Mouse (Mus musculus) embryonic facial prominence, embryonic 10.5 days (tissue): Measurements from ENCODE around the gene Ace3. TPM values are rescaled to one million over a fixed set of nuclear protein-coding genes. Genes with fewer than 3 reads are reported as not detected.

Source experiments
- DNase-seq: peaks from one replicate; pipeline ENCODE4 v3.0.0-alpha.2; 2017; ENCODE audit warnings: low spot score
- H3K27ac ChIP-seq: fragments of 300-500 bp; sonication (generic); replicated peaks from 2 replicates; pipeline ENCODE4 v1.5.1; 2016; ENCODE audit warnings: mild to moderate bottlenecking
- H3K27me3 ChIP-seq: fragments of 300-500 bp; sonication (generic); replicated peaks from 2 replicates; pipeline ENCODE4 v1.6.1; 2016; ENCODE audit warnings: low read depth, mild to moderate bottlenecking; ENCODE audit not compliant: poor library complexity, severe bottlenecking
- H3K36me3 ChIP-seq: fragments of 300-500 bp; sonication (generic); replicated peaks from 2 replicates; pipeline ENCODE4 v1.6.1; 2016; ENCODE audit warnings: mild to moderate bottlenecking, moderate library complexity
- H3K4me1 ChIP-seq: fragments of 300-500 bp; sonication (generic); 2 replicates; pipeline ENCODE4 v1.6.1; 2016
- H3K4me3 ChIP-seq: fragments of 300-500 bp; sonication (generic); 2 replicates; pipeline ENCODE4 v1.5.1; 2016; ENCODE audit warnings: mild to moderate bottlenecking, moderate library complexity
- H3K9me3 ChIP-seq: fragments of 300-500 bp; sonication (generic); 2 replicates; pipeline ENCODE4 v1.6.1; 2016; ENCODE audit warnings: mild to moderate bottlenecking
- WGBS: fragments of 180-500 bp; shearing (Covaris S2); methylation state at CpG from one replicate; pipeline ENCODE4 v1.1.7; 2016; 5-methylcytosine and 5-hydroxymethylcytosine counted together
- polyA plus RNA-seq: library from polyadenylated mRNA; unstranded; fragments of >200 nt; fragmentation: Nextera tagmentation; extraction: Ambion mirVana; gene quantifications from 2 replicates; pipeline ENCODE4 v1.2.1, GENCODE M21; 2016

Ace3 gene
- polyA plus RNA-seq, 1 experiment from 2014 or later: not detected

DNA sequence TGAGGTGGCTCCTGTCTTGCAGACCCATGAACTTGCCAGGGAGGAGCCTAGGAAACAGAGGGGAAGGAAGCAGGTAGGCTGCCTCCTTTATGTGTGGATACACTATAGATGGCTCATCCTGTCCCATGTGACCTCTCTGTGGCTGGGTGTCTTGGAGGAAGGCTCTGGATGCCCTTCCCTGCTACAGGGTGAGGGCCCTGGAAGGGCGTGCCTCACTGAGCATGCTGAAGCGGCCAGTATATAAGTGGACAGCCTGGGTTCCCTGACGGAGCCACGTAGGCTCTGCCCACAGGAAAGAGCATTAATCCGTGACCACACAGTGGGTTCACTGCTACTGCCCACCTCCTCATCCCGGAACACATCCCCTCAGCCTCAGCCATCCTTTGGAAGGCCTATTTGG is 5.0 kb upstream of the Ace3 start:
- H3K4me3 ChIP-seq: no peak overlapping the region
- no peak overlapping the region for H3K27ac ChIP-seq
- H3K27me3 ChIP-seq: no peaks in the 10 kb centered on the region
- no peaks in the 10 kb centered on the region for H3K36me3 ChIP-seq
- peaks cover 9% of the 10 kb centered on the region; the same call in 1 of the 2 replicates for H3K4me1 ChIP-seq
- WGBS: 80% methylated on average over 6 of the region's 6 CpGs
- no peaks in the 10 kb centered on the region for H3K9me3 ChIP-seq
- DNase-seq: no peak

GRCm38 (mm10) chr11:105990231-105990630 is 4.2 kb upstream of the Ace3 start:
- WGBS: 79% methylated on average over 2 of the region's 2 CpGs
- DNase-seq: no peak
- H3K36me3 ChIP-seq: no peaks in the 10 kb centered on the region
- no peak overlapping the region for H3K4me3 ChIP-seq
- H3K27me3 ChIP-seq: no peaks in the 10 kb centered on the region
- H3K27ac ChIP-seq: no peak overlapping the region
- H3K4me1 ChIP-seq: peaks cover 9% of the 10 kb centered on the region; the same call in 1 of the 2 replicates
- H3K9me3 ChIP-seq: no peaks in the 10 kb centered on the region

- Histone ChIP-seq H3K4me1 (no peaks in the 10 kb centered on the region), H3K36me3 (no peaks in the 10 kb centered on the region), H3K4me3 (no peak overlapping the region), H3K9me3 (no peaks in the 10 kb centered on the region), H3K27ac (no peak overlapping the region), H3K27me3 (no peaks in the 10 kb centered on the region)
- DNase-seq: no peak
- 88% methylated on average over 6 of the region's 6 CpGs for WGBS
Observed at GRCm38 (mm10) chr11:106000062-106000461, 5.6 kb downstream of the Ace3 start.

GRCm38 (mm10) chr11:106001718-106002117 is 7.2 kb downstream of the Ace3 start:
- Histone ChIP-seq H3K4me1 (no peaks in the 10 kb centered on the region), H3K36me3 (no peaks in the 10 kb centered on the region), H3K9me3 (no peaks in the 10 kb centered on the region), H3K27ac (no peak overlapping the region), H3K27me3 (no peaks in the 10 kb centered on the region), H3K4me3 (no peak overlapping the region)
- 55% methylated on average over 4 of the region's 4 CpGs for WGBS
- DNase-seq: no peak

DNA sequence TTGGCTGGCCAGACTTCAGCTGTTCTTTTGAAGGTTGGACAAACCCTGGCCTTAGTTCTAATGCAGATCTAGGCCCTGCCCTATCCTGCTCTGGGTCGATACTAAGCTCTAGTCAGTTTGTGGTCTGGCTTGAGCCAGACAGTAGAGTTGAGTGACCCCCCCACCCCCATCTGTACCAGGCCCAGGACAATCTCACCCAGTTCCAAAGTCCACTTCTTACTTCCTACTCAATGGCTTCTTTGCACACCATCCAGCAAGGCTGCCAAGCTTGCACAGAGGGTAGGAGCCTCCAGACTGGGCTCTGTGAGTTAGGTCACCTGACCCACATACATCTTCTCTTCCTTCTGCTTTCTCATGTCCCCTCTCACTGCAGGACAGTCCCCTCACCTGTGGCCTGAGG is 10.1 kb downstream of the Ace3 start:
- Histone ChIP-seq H3K4me3 (no peak overlapping the region), H3K36me3 (no peaks in the 10 kb centered on the region), H3K9me3 (no peaks in the 10 kb centered on the region), H3K4me1 (peaks cover 5% of the 10 kb centered on the region), H3K27ac (no peak overlapping the region), H3K27me3 (peaks cover 18% of the 10 kb centered on the region)
- WGBS: 78% methylated on average over 1 of the region's 1 CpGs
- no peak for DNase-seq

GRCm38 (mm10) chr11:106005970-106006369 is 11.5 kb downstream of the Ace3 start:
- WGBS: 68% methylated on average over 5 of the region's 5 CpGs
- Histone ChIP-seq H3K27me3 (peaks cover 24% of the 10 kb centered on the region), H3K4me3 (no peak overlapping the region), H3K36me3 (no peaks in the 10 kb centered on the region), H3K4me1 (peaks cover 5% of the 10 kb centered on the region), H3K9me3 (no peaks in the 10 kb centered on the region), H3K27ac (no peak overlapping the region)
- DNase-seq: no peak

DNA sequence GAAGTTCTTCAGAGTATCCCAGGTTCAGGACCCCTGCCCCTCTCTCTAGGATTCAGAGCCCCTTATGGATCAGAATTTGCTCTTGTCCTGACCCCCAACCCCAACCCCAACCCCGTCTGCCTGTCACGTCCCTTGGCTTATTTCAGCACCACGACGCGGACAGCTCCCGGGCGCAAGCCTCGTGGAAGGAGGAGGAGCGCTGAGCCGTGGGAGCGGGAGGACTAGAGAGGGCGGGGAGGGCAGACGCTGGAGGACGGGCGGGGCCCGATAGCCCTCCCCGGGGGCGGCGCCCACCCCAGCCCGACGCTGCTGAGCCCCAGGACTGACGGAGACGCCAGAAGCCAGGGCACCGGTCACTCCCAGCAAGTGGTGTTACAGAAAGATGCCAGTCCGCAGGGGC is 13.3 kb downstream of the Ace3 start, which contains the start of gene Kcnh6:
Gene Kcnh6, plus strand, starts transcription at position 304 of the 400 bp plus-strand sequence.
- Histone ChIP-seq H3K4me1 (peaks cover 10% of the 10 kb centered on the region), H3K27ac (no peak within 1 kb of the TSS), H3K27me3 (peaks cover 24% of the 10 kb centered on the region), H3K9me3 (no peaks in the 10 kb centered on the region), H3K36me3 (no peaks in the 10 kb centered on the region), H3K4me3 (peak within 1 kb of the TSS; percentile 51)
- under 1% methylated on average over 25 of the region's 25 CpGs for WGBS
- DNase-seq: peak; percentile 87

DNA sequence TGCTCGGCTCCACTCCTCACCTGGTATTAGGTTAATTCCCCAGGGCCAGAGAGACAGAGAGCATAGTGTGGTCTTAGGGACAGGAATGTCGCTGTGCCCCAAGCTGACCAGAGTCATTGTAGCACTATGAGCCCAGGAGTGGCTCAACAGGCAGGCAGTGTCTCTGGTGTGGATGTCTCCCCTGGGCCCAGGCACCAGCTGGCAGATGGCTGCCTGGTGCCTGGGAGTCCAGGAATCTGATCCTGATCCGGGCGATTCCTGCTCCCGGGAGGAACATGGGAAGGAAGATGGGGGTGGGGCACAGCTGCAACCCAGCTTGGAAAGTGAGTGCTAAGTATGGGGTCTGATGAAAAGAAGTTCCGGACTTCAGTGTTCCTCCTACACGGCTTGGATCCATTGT is 18.2 kb downstream of the Ace3 start:
- Histone ChIP-seq H3K36me3 (no peaks in the 10 kb centered on the region), H3K4me1 (peaks cover 19% of the 10 kb centered on the region), H3K27ac (no peak overlapping the region; the same call in 1 of the 2 replicates), H3K27me3 (peaks cover 24% of the 10 kb centered on the region), H3K9me3 (no peaks in the 10 kb centered on the region), H3K4me3 (no peak overlapping the region)
- WGBS: 45% methylated on average over 7 of the region's 7 CpGs
- peak; percentile 25 for DNase-seq

GRCm38 (mm10) chr11:106013556-106014225 is 19.2 kb downstream of the Ace3 start:
- 74% methylated on average over 11 of the region's 11 CpGs for WGBS

GRCm38 (mm10) chr11:106016440-106016839 is 22.0 kb downstream of the Ace3 start:
- Histone ChIP-seq H3K27me3 (peaks cover 23% of the 10 kb centered on the region), H3K27ac (no peak overlapping the region), H3K36me3 (no peaks in the 10 kb centered on the region), H3K4me3 (no peak overlapping the region), H3K9me3 (no peaks in the 10 kb centered on the region), H3K4me1 (peaks cover 27% of the 10 kb centered on the region)
- WGBS: 78% methylated on average over 5 of the region's 5 CpGs
- no peak for DNase-seq

More at GRCm38 (mm10) chr11:106013556-106014225, 19.2 kb downstream of the Ace3 start:
- Histone ChIP-seq H3K36me3 (no peaks in the 10 kb centered on the region), H3K4me3 (no peak overlapping the region), H3K9me3 (no peaks in the 10 kb centered on the region), H3K4me1 (peaks cover 14% of the 10 kb centered on the region), H3K27me3 (peaks cover 14% of the 10 kb centered on the region), H3K27ac (no peak overlapping the region)
- no peak for DNase-seq

GRCm38 (mm10) chr11:106020051-106020763 is 25.7 kb downstream of the Ace3 start:
- no peaks in the 10 kb centered on the region for H3K9me3 ChIP-seq

DNA sequence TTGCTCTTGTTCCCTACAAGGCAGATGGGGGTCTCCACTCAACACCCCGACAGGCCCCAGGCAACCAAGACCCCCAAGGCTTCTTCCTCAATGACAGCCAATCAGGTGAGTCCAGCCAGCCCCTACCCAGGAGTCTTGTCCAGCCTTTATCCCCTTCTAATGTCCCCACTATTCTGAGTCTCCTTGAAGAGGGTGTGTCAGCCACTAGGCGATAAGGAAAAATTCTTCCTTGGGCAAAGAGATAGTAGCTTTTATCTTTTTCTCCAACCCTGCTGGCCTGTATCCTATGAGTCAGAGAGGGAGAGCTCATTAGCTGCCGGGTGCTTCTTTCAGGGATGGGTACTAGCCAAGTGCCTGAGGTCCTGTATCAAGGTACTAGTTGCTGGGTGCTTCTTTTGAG is 31.3 kb downstream of the Ace3 start:
- DNase-seq: no peak
- Histone ChIP-seq H3K9me3 (no peaks in the 10 kb centered on the region), H3K4me3 (no peak overlapping the region), H3K4me1 (no peaks in the 10 kb centered on the region), H3K27ac (no peak overlapping the region), H3K36me3 (peaks cover 9% of the 10 kb centered on the region), H3K27me3 (peaks cover 22% of the 10 kb centered on the region)
- WGBS: 83% methylated on average over 3 of the region's 3 CpGs

More at GRCm38 (mm10) chr11:106020051-106020763, 25.7 kb downstream of the Ace3 start:
- peak overlapping the region; percentile 55 for H3K4me3 ChIP-seq
- DNase-seq: peak; percentile 46
- H3K27me3 ChIP-seq: peaks cover 38% of the 10 kb centered on the region
- H3K4me1 ChIP-seq: peaks cover 13% of the 10 kb centered on the region
- 0 out of 2 replicates have a peak overlapping the region, but pooled peaks have one; percentile 5 for H3K27ac ChIP-seq
- WGBS: 1% methylated on average over 50 of the region's 50 CpGs
- no peaks in the 10 kb centered on the region for H3K36me3 ChIP-seq
